Mouse (Mus musculus) adrenal gland, postnatal 10 days (tissue): ENCODE data around the gene Stat5a. TPM values are rescaled to one million over a fixed set of nuclear protein-coding genes. Genes with fewer than 3 reads are reported as not detected.

Source experiments
- DNase-seq: peaks from one replicate; pipeline ENCODE4 v3.0.0; 2021; ENCODE audit warnings: mixed read lengths
- total RNA-seq, 2 experiments: library from RNA; stranded (reverse); gene quantifications; 2 replicates each; pipeline ENCODE4 v1.2.3; 2021

Stat5a gene
- total RNA-seq, 2 experiments from 2014 or later: 37.1 to 52.7 TPM

- DNase-seq: peak; percentile 91
These were observed 1.3 kb downstream of the Stat5a start for GRCm38 (mm10) chr11:100860198-100861048.

GRCm38 (mm10) chr11:100861335-100861734, 2.2 kb downstream of the Stat5a start:
- no peak for DNase-seq

- no peak for DNase-seq
These were observed 2.7 kb downstream of the Stat5a start for GRCm38 (mm10) chr11:100861836-100862235.

- DNase-seq: no peak
These were observed 4.0 kb downstream of the Stat5a start for GRCm38 (mm10) chr11:100863141-100863540.

GRCm38 (mm10) chr11:100865618-100866017, 6.5 kb downstream of the Stat5a start:
- DNase-seq: no peak

GRCm38 (mm10) chr11:100870256-100870967, 11.3 kb downstream of the Stat5a start:
- DNase-seq: peak; percentile 75

GRCm38 (mm10) chr11:100870968-100871350, 11.8 kb downstream of the Stat5a start:
- DNase-seq: no peak

- DNase-seq: no peak
These were observed 16.6 kb downstream of the Stat5a start for GRCm38 (mm10) chr11:100875761-100876160.

- no peak for DNase-seq
These were observed 20.3 kb downstream of the Stat5a start for GRCm38 (mm10) chr11:100879321-100880078.

GRCm38 (mm10) chr11:100883640-100884039, 24.5 kb downstream of the Stat5a start:
- DNase-seq: no peak

- no peak for DNase-seq
These were observed 26.3 kb downstream of the Stat5a start for GRCm38 (mm10) chr11:100885472-100885871.

GRCm38 (mm10) chr11:100886188-100886740, 27.1 kb downstream of the Stat5a start:
- DNase-seq: no peak

- DNase-seq: no peak
These were observed 28.1 kb downstream of the Stat5a start for GRCm38 (mm10) chr11:100887236-100887635.

GRCm38 (mm10) chr11:100887764-100888163, 28.6 kb downstream of the Stat5a start:
- peak; percentile 44 for DNase-seq

- no peak for DNase-seq
These were observed 29.2 kb downstream of the Stat5a start for GRCm38 (mm10) chr11:100888348-100888820.

GRCm38 (mm10) chr11:100890481-100890880, 31.3 kb downstream of the Stat5a start:
- DNase-seq: no peak

GRCm38 (mm10) chr11:100891256-100892123, 32.3 kb downstream of the Stat5a start:
- no peak for DNase-seq

GRCm38 (mm10) chr11:100892435-100892834, 33.3 kb downstream of the Stat5a start:
- no peak for DNase-seq

GRCm38 (mm10) chr11:100893482-100893881, 34.3 kb downstream of the Stat5a start:
- DNase-seq: peak; percentile 94

GRCm38 (mm10) chr11:100894146-100894918, 35.2 kb downstream of the Stat5a start:
- DNase-seq: no peak
